Mouse (Mus musculus): ENCODE measurements around the gene Cenpl.
A peak's percentile ranks its signal among the peaks of the same experiment; 100 is the strongest.

Cenpl gene

DNA sequence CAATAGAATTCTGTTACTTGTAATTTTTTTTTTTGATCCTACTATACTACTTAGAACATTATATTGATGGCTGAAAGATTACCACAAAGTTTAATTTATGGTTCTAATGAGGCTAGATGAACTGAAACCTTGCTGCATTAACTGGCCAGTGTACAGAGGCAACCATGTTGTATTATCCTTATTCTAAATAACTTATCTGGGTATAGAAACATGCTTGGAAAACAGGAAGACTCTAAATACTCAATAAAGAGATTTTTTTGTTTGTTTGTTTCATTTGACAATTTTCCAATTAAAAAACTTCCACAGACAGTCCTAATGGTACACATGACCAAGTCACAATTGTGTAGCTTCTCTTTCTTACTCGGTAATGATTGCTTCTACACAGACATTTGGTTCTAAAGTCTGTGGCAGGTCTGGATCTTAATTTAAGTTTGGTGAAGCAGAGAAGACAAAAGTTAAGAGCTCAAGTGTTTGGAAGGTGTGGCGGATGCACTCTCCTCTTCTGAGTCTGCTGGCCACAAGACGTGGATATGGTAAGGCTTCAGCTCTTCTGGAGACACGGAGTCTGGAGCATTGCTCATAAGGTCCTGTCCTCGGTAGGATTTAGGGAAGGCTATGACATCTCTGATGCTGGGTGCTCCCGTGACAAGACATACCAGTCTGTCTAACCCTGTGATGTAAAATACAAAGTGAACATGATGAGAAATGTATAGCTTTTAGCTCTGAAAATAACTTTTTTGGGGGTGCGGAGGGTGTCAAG, 29.1 kb upstream of the Cenpl start:
- peak; percentile 79 for DNase-seq

DNA sequence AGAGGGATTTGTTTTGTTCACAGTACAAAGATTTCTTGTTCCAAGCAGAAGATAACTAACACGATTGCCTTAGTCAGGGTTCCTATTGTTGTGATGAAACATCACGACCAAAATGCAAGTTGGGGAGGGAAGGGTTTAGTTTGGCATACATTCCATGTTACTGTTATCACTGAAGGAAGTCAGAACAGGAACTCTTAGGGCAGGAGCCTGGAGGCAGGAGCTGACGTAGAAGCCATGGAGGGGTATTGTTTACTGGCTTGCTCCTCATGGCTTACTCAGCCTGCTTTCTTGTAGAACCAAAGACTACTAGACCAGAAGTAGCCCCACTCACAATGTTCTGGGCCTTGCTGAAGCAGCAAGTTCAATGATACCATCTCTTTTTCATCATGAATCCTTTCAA, 23.5 kb upstream of the Cenpl start:
- peak; percentile 82 for DNase-seq

DNA sequence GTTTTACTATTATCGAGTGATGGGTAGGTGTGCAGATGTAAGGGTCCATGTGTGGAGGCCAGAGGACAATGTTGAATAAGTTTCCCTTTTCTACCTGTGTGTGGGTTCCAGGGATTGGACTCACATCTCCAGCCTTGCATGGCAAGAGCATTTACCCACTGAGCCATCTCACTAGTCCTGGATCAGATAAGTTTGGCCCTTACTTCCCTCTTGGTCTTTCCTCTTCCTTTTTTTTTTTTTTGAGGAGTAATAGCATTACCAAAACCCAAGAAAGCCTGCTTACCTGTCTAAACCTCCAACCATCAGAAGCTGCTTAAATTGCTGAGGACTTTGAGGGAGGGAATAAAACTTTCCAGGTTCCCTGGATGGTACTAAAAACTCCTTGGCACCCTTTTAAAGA, 13.3 kb upstream of the Cenpl start:
- DNase-seq = no peak

DNA sequence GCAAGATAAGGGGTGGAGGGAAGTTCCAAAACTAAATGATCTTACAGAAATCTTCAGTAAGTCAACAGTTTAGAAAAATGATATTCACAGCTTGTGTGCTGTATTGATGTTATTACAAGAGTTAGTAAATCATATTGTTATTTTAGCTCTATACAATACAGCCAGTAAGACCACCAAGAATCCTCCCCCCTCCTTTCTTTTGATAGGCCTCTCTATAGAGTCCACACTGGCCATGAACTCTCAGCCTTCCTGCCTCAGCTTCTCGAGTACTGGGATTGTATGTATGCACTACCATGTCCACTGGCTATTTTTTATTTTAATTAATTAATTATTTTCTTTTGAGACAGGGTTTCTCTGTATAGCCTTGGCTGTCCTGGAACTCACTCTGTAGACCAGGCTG, 7.2 kb upstream of the Cenpl start:
- DNase-seq = peak; percentile 54

DNA sequence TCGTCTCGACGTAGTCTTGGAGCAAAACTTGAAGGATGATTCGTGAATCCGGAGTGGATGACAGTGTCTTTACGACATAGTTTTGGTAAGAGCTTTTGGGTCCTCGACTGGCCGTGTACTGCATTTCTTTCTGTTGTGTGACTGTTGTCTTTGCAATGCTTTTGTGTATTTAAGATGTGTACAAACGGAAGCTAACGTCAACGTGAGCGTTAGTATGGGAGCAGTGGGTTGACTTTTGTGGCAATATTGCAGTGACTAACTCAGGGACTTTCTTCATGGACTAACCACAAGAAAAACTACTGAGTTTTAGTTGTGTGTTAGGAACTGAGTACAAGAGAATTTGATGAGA, 733 bp downstream of the Cenpl start:
- no peak for DNase-seq

DNA sequence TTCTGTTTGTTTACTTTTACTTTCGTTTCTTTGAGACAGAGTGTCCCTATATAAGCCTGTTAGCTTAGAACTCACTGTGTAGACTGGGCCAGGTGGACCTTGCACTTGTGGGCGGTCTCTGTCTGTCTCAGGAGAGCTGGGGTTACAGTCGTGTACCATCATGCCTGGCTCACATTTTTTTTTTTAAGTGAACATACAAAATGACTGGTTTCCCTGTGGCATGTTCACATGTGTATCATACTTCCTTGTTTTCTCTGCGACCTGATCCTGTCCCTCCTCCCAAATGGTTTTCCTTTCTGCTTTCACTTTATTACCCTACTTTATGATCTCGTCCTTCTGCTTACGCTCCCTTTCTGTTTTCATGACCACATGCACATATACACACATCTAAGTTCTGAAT, 5.7 kb downstream of the Cenpl start:
- peak; percentile 55 for DNase-seq

DNA sequence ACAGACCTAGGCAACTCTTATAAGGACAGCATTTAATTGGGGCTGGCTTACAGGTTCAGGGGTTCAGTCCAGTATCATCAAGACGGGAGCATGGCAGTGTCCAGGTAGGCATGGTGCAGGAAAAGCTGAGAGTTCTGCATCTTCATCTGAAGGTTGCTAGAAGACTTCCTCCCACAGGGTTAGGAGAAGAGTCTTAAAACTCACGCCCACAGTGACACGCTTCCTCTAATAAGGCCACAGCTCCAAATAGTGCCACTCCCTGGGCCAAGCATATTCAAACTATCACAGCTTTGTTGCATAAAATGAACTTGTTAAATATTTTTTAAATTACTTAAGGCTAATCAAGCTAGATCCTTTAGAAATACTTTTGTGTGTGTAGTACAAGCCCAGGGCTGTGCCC, 6.7 kb downstream of the Cenpl start:
- DNase-seq = peak; percentile 40

DNA sequence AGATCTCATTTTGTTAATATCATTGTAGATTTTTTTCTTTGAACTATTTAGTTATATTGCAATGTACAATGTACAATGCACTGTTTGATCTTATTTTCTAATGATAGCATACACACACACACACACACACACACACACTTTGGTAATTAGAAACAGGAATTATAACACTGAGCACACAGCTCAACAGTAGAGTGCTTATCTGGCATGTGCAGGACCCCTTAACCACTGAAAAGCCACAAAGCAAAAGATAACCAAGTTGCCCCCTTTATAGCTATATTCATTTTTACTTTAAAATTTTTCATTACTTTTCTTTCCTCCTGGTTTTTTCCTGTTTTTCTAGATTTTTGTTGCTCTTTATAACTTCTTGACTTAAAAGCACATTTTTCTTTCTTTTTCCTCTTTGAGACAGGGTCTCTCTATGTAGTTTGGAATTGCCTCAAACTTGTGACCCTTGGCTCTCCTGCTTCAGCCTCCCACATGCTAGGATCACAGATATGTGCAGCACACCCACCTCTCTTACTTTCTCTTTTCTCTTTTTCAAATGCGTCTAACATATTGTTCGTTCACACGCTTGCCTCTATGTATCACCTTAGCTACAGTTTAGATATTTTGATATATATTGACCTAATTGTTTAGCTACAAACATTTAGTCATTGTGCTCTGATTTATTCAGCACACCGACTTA, 29.4 kb downstream of the Cenpl start:
- DNase-seq = no peak

DNA sequence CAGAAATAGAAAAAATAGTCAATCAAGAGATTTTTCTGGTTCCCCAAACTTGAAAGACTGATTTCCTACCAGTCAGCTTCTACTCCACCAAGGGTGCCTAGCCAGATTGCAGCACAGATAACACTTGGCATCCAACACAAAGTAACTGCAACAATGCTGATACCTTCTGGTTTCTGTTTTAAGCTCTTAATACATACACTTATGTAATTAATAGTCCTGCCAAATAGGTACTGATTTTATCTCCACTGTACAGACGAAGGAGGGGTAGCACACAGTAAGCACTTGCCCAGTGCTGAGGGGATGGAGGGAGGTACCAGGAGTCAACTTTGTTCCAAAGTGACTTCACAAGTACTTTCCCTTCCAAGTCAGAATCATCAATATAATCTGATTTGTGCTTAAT, 33.3 kb downstream of the Cenpl start:
- DNase-seq = no peak

DNA sequence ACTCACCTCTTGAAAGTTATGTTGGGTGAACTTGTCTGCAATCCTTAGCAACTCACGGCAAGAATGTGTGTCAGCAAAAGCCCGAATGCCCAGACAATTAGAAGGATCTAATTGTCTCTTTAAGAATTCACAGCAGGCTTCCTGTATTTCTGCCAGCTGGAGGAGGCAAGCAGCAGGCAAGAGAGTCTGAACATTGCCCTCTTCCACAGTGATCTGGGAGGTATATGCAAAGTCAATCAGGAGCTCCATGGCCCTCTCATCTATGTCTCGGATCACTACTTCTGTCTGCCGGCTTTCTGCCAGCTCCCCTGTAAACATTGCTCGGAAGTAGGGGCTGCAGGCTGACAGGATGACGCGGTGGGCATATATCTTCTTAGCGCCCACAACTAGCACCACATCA, 38.7 kb downstream of the Cenpl start:
- no peak for DNase-seq

DNA sequence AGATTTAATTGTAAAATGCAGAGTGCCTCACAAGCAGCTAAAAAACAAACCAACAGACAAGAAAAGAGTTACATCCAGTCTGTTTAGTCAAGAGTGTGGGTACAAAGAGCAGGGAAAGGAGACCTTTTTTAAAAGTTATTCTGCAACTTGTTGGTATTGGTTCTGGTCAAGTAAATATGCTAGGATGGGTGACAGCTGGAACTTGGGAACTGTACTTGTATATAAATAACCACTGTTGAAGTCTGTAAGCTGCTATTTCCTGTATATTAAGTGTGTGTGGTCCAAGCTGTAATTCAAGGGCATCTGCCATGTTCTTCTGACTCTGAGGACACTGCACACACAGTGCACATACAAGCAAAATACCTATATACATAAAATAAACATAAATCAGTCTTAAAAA, 44.1 kb downstream of the Cenpl start:
- no peak for DNase-seq

DNA sequence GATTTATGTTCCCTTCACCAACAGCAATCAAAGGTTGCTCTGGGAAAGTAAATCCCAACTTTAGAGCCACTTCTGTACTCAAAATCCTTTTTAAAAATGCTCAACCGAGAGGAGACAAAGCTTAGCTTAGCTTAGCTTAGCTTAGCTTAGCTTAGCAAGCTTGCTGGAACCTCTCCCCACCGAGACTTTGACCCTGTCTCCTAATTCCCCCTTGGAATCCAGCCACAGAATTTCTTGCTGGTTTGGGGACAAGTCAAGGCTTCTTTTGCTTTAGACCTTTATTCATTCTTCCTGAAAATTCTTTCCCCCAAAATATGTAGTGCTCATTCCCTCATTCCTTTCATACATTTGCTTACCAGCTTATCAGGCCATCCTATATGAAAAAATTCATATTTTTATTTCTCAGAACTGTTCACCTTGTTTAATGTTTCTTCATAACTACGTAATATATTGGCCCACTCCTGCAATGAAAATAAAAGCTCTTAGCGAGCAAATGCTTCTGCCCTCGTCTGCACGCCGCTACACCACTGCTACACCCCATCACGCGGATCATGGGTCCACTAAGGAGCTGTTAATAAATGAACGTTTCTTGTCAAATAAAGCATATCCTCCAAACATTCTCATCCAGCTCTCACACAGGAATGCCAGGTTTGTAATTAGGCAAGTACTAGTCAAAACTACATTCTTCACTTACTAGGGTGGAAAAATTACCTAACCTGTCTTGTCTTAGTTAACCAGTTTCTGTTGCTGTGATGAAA, 52.3 kb downstream of the Cenpl start:
- peak; percentile 81 for DNase-seq

DNA sequence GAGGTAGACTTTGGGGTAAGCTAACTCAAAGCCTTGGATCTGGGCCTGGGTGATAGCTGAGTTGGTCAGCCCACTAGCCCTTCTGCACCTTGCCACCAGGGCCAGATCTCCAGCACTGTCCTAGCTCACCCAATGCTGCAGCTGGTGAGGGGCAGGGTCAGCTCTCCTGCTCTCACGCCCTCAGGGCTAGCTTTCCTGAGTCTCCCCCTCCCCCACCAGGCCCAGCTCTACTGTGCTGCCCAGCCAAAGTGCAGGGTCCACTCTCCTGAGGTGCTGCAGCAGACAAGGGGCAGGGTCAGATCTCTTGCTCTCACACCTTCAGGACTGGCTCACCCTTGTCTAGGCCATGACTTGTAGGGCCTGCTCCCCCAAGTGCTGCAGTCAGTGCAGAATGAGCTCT, 55.9 kb downstream of the Cenpl start:
- peak; percentile 52 for DNase-seq

DNA sequence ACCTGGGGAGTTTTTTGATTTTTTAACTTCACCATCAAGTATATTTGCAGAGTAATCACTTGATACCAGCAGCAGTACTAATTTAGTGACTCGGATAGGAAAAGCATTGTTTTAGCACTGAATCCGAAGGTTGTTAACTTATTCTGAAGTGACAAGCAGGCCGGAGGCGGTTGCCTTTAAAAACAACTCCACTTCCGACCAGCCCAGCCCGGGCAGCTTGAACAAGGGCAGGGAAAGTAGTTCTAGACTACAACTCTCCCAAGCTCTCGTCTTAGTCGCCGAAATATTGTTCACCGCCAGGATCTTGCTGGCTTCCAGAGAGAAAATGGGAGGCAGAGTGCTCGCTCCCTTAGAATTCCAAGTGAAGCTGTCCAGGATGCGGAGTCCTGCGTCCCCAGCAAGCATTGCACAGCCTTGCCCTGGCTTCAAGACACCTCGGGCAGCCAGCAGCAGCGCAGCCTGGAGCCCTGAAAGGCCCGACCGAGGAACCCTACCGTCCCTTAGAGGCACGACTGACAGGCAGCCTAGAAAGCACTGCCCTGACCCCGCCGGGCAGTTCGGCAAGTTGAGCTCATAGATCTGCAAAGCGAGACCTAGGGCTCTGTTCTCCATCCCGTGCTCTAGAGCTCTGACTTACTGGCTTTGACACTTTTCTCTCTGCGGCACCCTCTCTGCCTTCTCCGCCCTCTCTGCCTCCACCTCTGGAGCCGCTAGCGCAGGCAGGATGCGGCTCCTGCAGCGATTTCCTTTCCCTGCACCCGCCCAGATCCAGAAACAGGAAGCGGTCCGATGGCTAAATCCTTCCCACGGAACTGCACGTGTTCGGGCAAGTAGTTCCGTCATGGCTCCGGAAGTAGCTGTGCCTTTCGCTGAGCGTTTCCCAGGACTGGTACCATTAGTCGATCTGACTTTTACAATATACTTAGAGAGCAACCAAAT, 60.5 kb downstream of the Cenpl start, which contains the start of gene Klhl20:
Klhl20 (minus strand) TSS at position 786 of the 939 bp plus-strand sequence.
- DNase-seq = peak; percentile 98
